Mouse (Mus musculus) liver, embryonic 14.5 days (tissue): ENCODE results near the gene Zfp456. TPM values are rescaled to one million over a fixed set of nuclear protein-coding genes. Genes with fewer than 3 reads are reported as not detected.
"Not testable (repeated sequence)": the region's sequence is repeated elsewhere in the genome, so short reads cannot be mapped to it uniquely, and the experiment has no call there.

Experiments used
- ATAC-seq: fragments of 200-750 bp; cut with Nextera tagmentation; 2 replicates; pipeline ENCODE4 v1.8.0; 2017; ENCODE audit warnings: moderate number of reproducible peaks, mild to moderate bottlenecking, moderate library complexity; ENCODE audit not compliant: insufficient read depth
- DNase-seq, 3 experiments: peaks; one replicate each; pipeline ENCODE4 v3.0.0-alpha.2; 2012 to 2013; ENCODE audit warnings: low read depth in 3 of 3, low spot score in 3 of 3
- H3K27ac ChIP-seq: fragments of 300-500 bp; sonication (generic); 2 replicates; pipeline ENCODE4 v1.5.1; 2014; ENCODE audit warnings: moderate library complexity, mild to moderate bottlenecking, control low read depth, inconsistent platforms
- H3K27me3 ChIP-seq: fragments of 300-500 bp; sonication (generic); 2 replicates; pipeline ENCODE4 v1.6.1; 2014; ENCODE audit warnings: mild to moderate bottlenecking, low read length, moderate library complexity; ENCODE audit not compliant: control insufficient read depth, insufficient read depth
- H3K36me3 ChIP-seq: fragments of 300-500 bp; sonication (generic); replicated peaks from 2 replicates; pipeline ENCODE4 v1.6.1; 2014; ENCODE audit warnings: low read depth; ENCODE audit not compliant: control insufficient read depth, insufficient read depth
- H3K4me1 ChIP-seq, 2 experiments: fragments of 200-500 bp in 1 of 2; fragments of 300-500 bp in 1 of 2; sonication (generic) in 1 of 2; replicated peaks; 2 replicates each; pipeline ENCODE4 v1.6.1; 2012 to 2014; ENCODE audit warnings: antibody characterized with exemption in 1 of 2, inconsistent platforms in 1 of 2, low read length in 1 of 2; ENCODE audit not compliant: control insufficient read depth in 2 of 2, insufficient read depth in 2 of 2
- H3K4me2 ChIP-seq: fragments of 300-500 bp; sonication (generic); 2 replicates; pipeline ENCODE4 v1.6.1; 2014; ENCODE audit warnings: low read depth, mild to moderate bottlenecking, control low read depth, moderate library complexity
- H3K4me3 ChIP-seq, 2 experiments: fragments of 200-500 bp in 1 of 2; fragments of 300-500 bp in 1 of 2; sonication (generic) in 1 of 2; 2 replicates each; pipeline ENCODE4 v1.5.1; 2012 to 2014; ENCODE audit warnings: low read depth in 2 of 2, low read length in 2 of 2, mild to moderate bottlenecking in 2 of 2, control low read depth in 1 of 2, inconsistent platforms in 1 of 2, moderate library complexity in 1 of 2; ENCODE audit not compliant: insufficient read depth in 1 of 2
- H3K9ac ChIP-seq: fragments of 300-500 bp; sonication (generic); replicated peaks from 2 replicates; pipeline ENCODE4 v1.6.1; 2014; ENCODE audit warnings: mild to moderate bottlenecking, control low read depth, moderate library complexity
- H3K9me3 ChIP-seq: fragments of 300-500 bp; sonication (generic); 2 replicates; pipeline ENCODE4 v1.6.1; 2016; ENCODE audit warnings: low read length, mixed read lengths; ENCODE audit not compliant: control insufficient read depth
- CTCF ChIP-seq: IDR thresholded peaks from 2 replicates; pipeline ENCODE4 v1.5.1; 2016; ENCODE audit warnings: antibody characterized with exemption, low read depth, control low read depth
- EP300 ChIP-seq: IDR thresholded peaks from 2 replicates; pipeline ENCODE4 v1.6.1; 2016; ENCODE audit warnings: antibody characterized with exemption, low read depth
- WGBS: fragments of 180-500 bp; shearing (Covaris S2); extraction: QIAGEN DNeasy Blood & Tissue Kit; methylation state at CpG from one replicate; pipeline ENCODE4 v1.1.7; 2014; ENCODE audit not compliant: insufficient replicate concordance; 5-methylcytosine and 5-hydroxymethylcytosine counted together
- polyA plus RNA-seq, 2 experiments: library from polyadenylated mRNA; depleted of rRNA in 1 of 2; stranded (reverse) in 1 of 2; unstranded in 1 of 2; fragments of >200 nt; fragmentation: Nextera tagmentation in 1 of 2; extraction: Ambion mirVana in 1 of 2; gene quantifications; 2 replicates each; pipeline versions ENCODE4 v1.2.1 to v1.2.3; 2012 to 2014

Gene Zfp456
- 0.19 and 0.22 TPM in 2 replicates for polyA plus RNA-seq (2012; rRNA removed)
- 0.47 and 0.56 TPM in 2 replicates for polyA plus RNA-seq (2014; fragmentation: Nextera tagmentation; extraction: Ambion mirVana)

- H3K27ac ChIP-seq = not testable (repeated sequence)
Observed at GRCm38 (mm10) chr13:67375050-67375911, at the start of gene Zfp456, which contains the start of gene Gm28041. Gene Zfp456 (minus strand): TSS chr13:67375810. Gene Gm28041 (minus strand): TSS chr13:67375733.

GRCm38 (mm10) chr13:67422532-67422931, 46.9 kb upstream of the Zfp456 start:
- H3K27ac ChIP-seq, ATAC-seq, H3K4me3 ChIP-seq, H3K4me1 ChIP-seq, H3K36me3 ChIP-seq, H3K9ac ChIP-seq, H3K4me2 ChIP-seq, DNase-seq, H3K27me3 ChIP-seq, H3K9me3 ChIP-seq: not testable (repeated sequence)
- 74% methylated on average over 2 of the region's 2 CpGs for WGBS

More at GRCm38 (mm10) chr13:67375050-67375911, at the start of gene Zfp456, which contains the start of gene Gm28041:
- peak; percentile 58 to 76 (median 62) for DNase-seq
- ATAC-seq = peak; percentile 93
- H3K27me3 ChIP-seq, H3K4me1 ChIP-seq, H3K36me3 ChIP-seq, H3K9me3 ChIP-seq: not testable (repeated sequence)
- 7% methylated on average over 13 of the region's 15 CpGs for WGBS
- Histone ChIP-seq H3K4me3 (peak within 1 kb of the TSS; percentile 51 to 82), H3K4me2 (peak within 1 kb of the TSS; percentile 60), H3K9ac (peak within 1 kb of the TSS; percentile 50)

GRCm38 (mm10) chr13:67421207-67421857, 45.7 kb upstream of the Zfp456 start, which contains the start of gene Zfp459:
Gene Zfp459 (minus strand): TSS chr13:67421418.
- no peaks in the 10 kb centered on the region for H3K27me3 ChIP-seq
- H3K4me2 ChIP-seq = peak within 1 kb of the TSS; percentile 74
- WGBS = 2% methylated on average over 22 of the region's 22 CpGs
- H3K9me3 ChIP-seq = no peaks in the 10 kb centered on the region
- H3K4me1 ChIP-seq = peaks cover 0 to 2% of the 10 kb centered on the region in 2 experiments; a peak in 1 of 4 replicates
- DNase-seq = peak in 2 of 3 experiments; percentile 5 to 20
- peak within 1 kb of the TSS; percentile 51 to 74 for H3K4me3 ChIP-seq
- no peak within 1 kb of the TSS for H3K27ac ChIP-seq
- ATAC-seq = peak; percentile 66; the same call in 1 of the 2 replicates
- H3K36me3 ChIP-seq = no peaks in the 10 kb centered on the region
- TF ChIP-seq CTCF = no peak
- TF ChIP-seq EP300 = no peak
- peak within 1 kb of the TSS; percentile 25 for H3K9ac ChIP-seq

- Histone ChIP-seq H3K9me3 (no peaks in the 10 kb centered on the region), H3K9ac (peak overlapping the region; percentile 25), H3K4me1 (peaks cover 0 to 2% of the 10 kb centered on the region in 2 experiments; a peak in 1 of 4 replicates), H3K36me3 (no peaks in the 10 kb centered on the region), H3K4me3 (peak overlapping the region; percentile 51 to 74), H3K27me3 (no peaks in the 10 kb centered on the region), H3K4me2 (peak overlapping the region; percentile 74), H3K27ac (no peak overlapping the region)
- DNase-seq (no peak), ATAC-seq (no peak)
- no peak for TF ChIP-seq CTCF
- no peak for TF ChIP-seq EP300
- WGBS = 40% methylated on average over 11 of the region's 11 CpGs
Observed at GRCm38 (mm10) chr13:67420558-67421206, 45.1 kb upstream of the Zfp456 start.
